Mouse (Mus musculus): ENCODE data around the gene Dennd2c.
"Not testable (repeated sequence)": the region's sequence is repeated elsewhere in the genome, so short reads cannot be mapped to it uniquely, and the experiment has no call there.

Gene Dennd2c

GRCm38 (mm10) chr3:103169771-103170170, 67.4 kb downstream of the Dennd2c start:
- peak; percentile 70 to 80 for DNase-seq (ENCODE audit: low spot score in 2 of 2)

- DNase-seq (ENCODE audit: low spot score in 2 of 2) = peak; percentile 98 to 99
Observed at GRCm38 (mm10) chr3:103171505-103172267, 69.3 kb downstream of the Dennd2c start, which contains the start of gene Bcas2. TSS of gene Bcas2 (plus strand) at chr3:103171655.

GRCm38 (mm10) chr3:103172615-103173014, 70.2 kb downstream of the Dennd2c start:
- no peak for DNase-seq (ENCODE audit: low spot score in 2 of 2)

GRCm38 (mm10) chr3:103176740-103177139, 74.3 kb downstream of the Dennd2c start:
- DNase-seq (ENCODE audit: low spot score in 2 of 2) = no peak

GRCm38 (mm10) chr3:103179527-103179926, 77.1 kb downstream of the Dennd2c start:
- no peak for DNase-seq (ENCODE audit: low spot score in 2 of 2)

GRCm38 (mm10) chr3:103181171-103181570, 78.8 kb downstream of the Dennd2c start:
- DNase-seq (ENCODE audit: low spot score in 2 of 2) = no peak

GRCm38 (mm10) chr3:103182821-103183220, 80.4 kb downstream of the Dennd2c start:
- DNase-seq (ENCODE audit: low spot score in 2 of 2) = no peak

- not testable (repeated sequence) for DNase-seq (ENCODE audit: low spot score in 2 of 2)
Observed at GRCm38 (mm10) chr3:103184467-103184866, 82.1 kb downstream of the Dennd2c start.

GRCm38 (mm10) chr3:103188451-103188850, 86.0 kb downstream of the Dennd2c start:
- no peak for DNase-seq (ENCODE audit: low spot score in 2 of 2)

GRCm38 (mm10) chr3:103188856-103189255, 86.5 kb downstream of the Dennd2c start:
- DNase-seq (ENCODE audit: low spot score in 2 of 2) = peak in 1 of 2 experiments; percentile 16

GRCm38 (mm10) chr3:103192161-103192560, 89.8 kb downstream of the Dennd2c start:
- no peak for DNase-seq (ENCODE audit: low spot score in 2 of 2)

- DNase-seq (ENCODE audit: low spot score in 2 of 2) = no peak
Observed at GRCm38 (mm10) chr3:103193186-103193585, 90.8 kb downstream of the Dennd2c start.

- DNase-seq (ENCODE audit: low spot score in 2 of 2) = no peak
Observed at GRCm38 (mm10) chr3:103196320-103196823, 94.0 kb downstream of the Dennd2c start.

- no peak for DNase-seq (ENCODE audit: low spot score in 2 of 2)
Observed at GRCm38 (mm10) chr3:103199386-103199785, 97.0 kb downstream of the Dennd2c start.

GRCm38 (mm10) chr3:103201105-103201504, 98.7 kb downstream of the Dennd2c start:
- not testable (repeated sequence) for DNase-seq (ENCODE audit: low spot score in 2 of 2)

- no peak for DNase-seq (ENCODE audit: low spot score in 2 of 2)
Observed at GRCm38 (mm10) chr3:103203554-103203953, 101.2 kb downstream of the Dennd2c start.

- no peak for DNase-seq (ENCODE audit: low spot score in 2 of 2)
Observed at GRCm38 (mm10) chr3:103204445-103204844, 102.0 kb downstream of the Dennd2c start.

GRCm38 (mm10) chr3:103206393-103206792, 104.0 kb downstream of the Dennd2c start:
- no peak for DNase-seq (ENCODE audit: low spot score in 2 of 2)

GRCm38 (mm10) chr3:103207749-103208148, 105.3 kb downstream of the Dennd2c start:
- DNase-seq (ENCODE audit: low spot score in 2 of 2) = no peak

GRCm38 (mm10) chr3:103208237-103208636, 105.8 kb downstream of the Dennd2c start:
- no peak for DNase-seq (ENCODE audit: low spot score in 2 of 2)

GRCm38 (mm10) chr3:103211101-103211500, 108.7 kb downstream of the Dennd2c start:
- no peak for DNase-seq (ENCODE audit: low spot score in 2 of 2)

GRCm38 (mm10) chr3:103212142-103212541, 109.7 kb downstream of the Dennd2c start:
- DNase-seq (ENCODE audit: low spot score in 2 of 2) = no peak

- no peak for DNase-seq (ENCODE audit: low spot score in 2 of 2)
Observed at GRCm38 (mm10) chr3:103213537-103213936, 111.1 kb downstream of the Dennd2c start.
